Mouse (Mus musculus) intestine, postnatal 0 days (tissue): ENCODE results near the gene Inava. TPM values are rescaled to one million over a fixed set of nuclear protein-coding genes. Genes with fewer than 3 reads are reported as not detected.

ENCODE experiments used
- ATAC-seq: fragments of 200-750 bp; cut with Nextera tagmentation; 2 replicates; pipeline ENCODE4 v1.8.0; 2017; ENCODE audit warnings: mild to moderate bottlenecking, moderate TSS enrichment, moderate library complexity
- H3K27ac ChIP-seq: fragments of 300-500 bp; sonication (generic); 2 replicates; pipeline ENCODE4 v1.5.1; 2014; ENCODE audit warnings: mild to moderate bottlenecking, low read depth, low read length, moderate library complexity
- H3K27me3 ChIP-seq: fragments of 300-500 bp; sonication (generic); replicated peaks from 2 replicates; pipeline ENCODE4 v1.6.1; 2014; ENCODE audit warnings: low read length, mixed read lengths; ENCODE audit not compliant: control insufficient read depth, insufficient read depth
- H3K36me3 ChIP-seq: fragments of 300-500 bp; sonication (generic); 2 replicates; pipeline ENCODE4 v1.6.1; 2014; ENCODE audit warnings: mild to moderate bottlenecking, moderate library complexity; ENCODE audit not compliant: control insufficient read depth, insufficient read depth
- H3K4me1 ChIP-seq: fragments of 300-500 bp; sonication (generic); replicated peaks from 2 replicates; pipeline ENCODE4 v1.6.1; 2014; ENCODE audit warnings: antibody characterized with exemption, low read length, mixed read lengths; ENCODE audit not compliant: control insufficient read depth, insufficient read depth
- H3K4me2 ChIP-seq: fragments of 300-500 bp; sonication (generic); replicated peaks from 2 replicates; pipeline ENCODE4 v1.6.1; 2014; ENCODE audit warnings: low read depth, mild to moderate bottlenecking, moderate library complexity
- H3K4me3 ChIP-seq: fragments of 300-500 bp; sonication (generic); 2 replicates; pipeline ENCODE4 v1.5.1; 2014; ENCODE audit warnings: low read depth, low read length
- H3K9ac ChIP-seq: fragments of 300-500 bp; sonication (generic); 2 replicates; pipeline ENCODE4 v1.6.1; 2014; ENCODE audit warnings: mild to moderate bottlenecking, low read depth, low read length
- H3K9me3 ChIP-seq: fragments of 300-500 bp; sonication (generic); 2 replicates; pipeline ENCODE4 v1.6.1; 2016; ENCODE audit warnings: mixed run types; ENCODE audit not compliant: control insufficient read depth
- CTCF ChIP-seq: sonication (generic); IDR thresholded peaks from 2 replicates; pipeline ENCODE4 v1.5.1; 2016; ENCODE audit warnings: low read depth, mild to moderate bottlenecking, control low read depth, antibody characterized with exemption, moderate library complexity
- WGBS: fragments of 180-500 bp; shearing (Covaris S2); extraction: QIAGEN DNeasy Blood & Tissue Kit; methylation state at CpG from one replicate; pipeline ENCODE4 v1.1.7; 2014; 5-methylcytosine and 5-hydroxymethylcytosine counted together
- polyA plus RNA-seq: library from polyadenylated mRNA; unstranded; fragments of >200 nt; fragmentation: Nextera tagmentation; extraction: Ambion mirVana; gene quantifications from 2 replicates; pipeline ENCODE4 v1.2.1, GENCODE M21; 2015

Gene Inava
- polyA plus RNA-seq, 1 experiment from 2014 or later: 18.3 TPM

DNA sequence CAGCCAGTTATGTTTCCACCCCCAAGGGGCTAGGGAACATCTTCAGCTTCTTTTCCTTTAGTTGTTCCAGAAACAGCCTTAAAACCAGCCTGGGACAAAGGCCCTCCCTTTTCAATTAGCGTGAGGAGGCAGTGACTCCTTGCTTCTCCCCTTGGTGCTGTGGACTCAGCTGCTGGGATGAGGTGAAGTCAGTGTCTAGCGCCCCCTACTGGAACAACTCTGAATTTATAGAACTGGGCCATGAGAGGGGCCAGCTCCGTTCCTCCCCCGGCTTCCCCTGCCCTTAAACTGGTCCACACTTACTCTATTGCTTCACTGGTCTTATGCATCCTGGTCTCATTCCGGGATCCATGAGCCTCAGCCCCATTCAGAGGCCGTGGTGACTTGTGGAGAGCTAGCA, 58.9 kb downstream of the Inava start:
- 0 out of 2 replicates have a peak overlapping the region, but pooled peaks have one; percentile 57 for H3K27ac ChIP-seq
- 29% methylated on average over 6 of the region's 6 CpGs for WGBS
- ATAC-seq: no peak
- peaks cover 38% of the 10 kb centered on the region for H3K36me3 ChIP-seq
- H3K4me3 ChIP-seq: no peak overlapping the region
- H3K27me3 ChIP-seq: no peaks in the 10 kb centered on the region
- no peak overlapping the region for H3K9ac ChIP-seq
- H3K4me1 ChIP-seq: peaks cover 19% of the 10 kb centered on the region; the same call in 1 of the 2 replicates
- no peaks in the 10 kb centered on the region for H3K9me3 ChIP-seq
- H3K4me2 ChIP-seq: no peak overlapping the region
- TF ChIP-seq CTCF: peak; percentile 85

GRCm38 (mm10) chr1:136174101-136174606, 59.9 kb downstream of the Inava start:
- H3K4me1 ChIP-seq: peaks cover 19% of the 10 kb centered on the region; the same call in 1 of the 2 replicates
- WGBS: 14% methylated on average over 13 of the region's 13 CpGs
- H3K27me3 ChIP-seq: no peaks in the 10 kb centered on the region
- peak overlapping the region; percentile 18 for H3K4me2 ChIP-seq
- no peak for TF ChIP-seq CTCF
- no peaks in the 10 kb centered on the region for H3K9me3 ChIP-seq
- peaks cover 42% of the 10 kb centered on the region for H3K36me3 ChIP-seq
- H3K4me3 ChIP-seq: no peak overlapping the region
- peak; percentile 74 for ATAC-seq
- H3K27ac ChIP-seq: peak overlapping the region; percentile 57
- no peak overlapping the region for H3K9ac ChIP-seq

- Histone ChIP-seq H3K36me3 (peaks cover 56% of the 10 kb centered on the region), H3K9me3 (no peaks in the 10 kb centered on the region), H3K4me3 (no peak overlapping the region), H3K9ac (no peak overlapping the region), H3K4me1 (peaks cover 19% of the 10 kb centered on the region; the same call in 1 of the 2 replicates), H3K27me3 (no peaks in the 10 kb centered on the region), H3K4me2 (no peak overlapping the region), H3K27ac (peak overlapping the region; percentile 66)
- WGBS: 49% methylated on average over 12 of the region's 12 CpGs
- ATAC-seq: peak; percentile 61
- TF ChIP-seq CTCF: no peak
Measured at GRCm38 (mm10) chr1:136172696-136173095, 61.4 kb downstream of the Inava start.

DNA sequence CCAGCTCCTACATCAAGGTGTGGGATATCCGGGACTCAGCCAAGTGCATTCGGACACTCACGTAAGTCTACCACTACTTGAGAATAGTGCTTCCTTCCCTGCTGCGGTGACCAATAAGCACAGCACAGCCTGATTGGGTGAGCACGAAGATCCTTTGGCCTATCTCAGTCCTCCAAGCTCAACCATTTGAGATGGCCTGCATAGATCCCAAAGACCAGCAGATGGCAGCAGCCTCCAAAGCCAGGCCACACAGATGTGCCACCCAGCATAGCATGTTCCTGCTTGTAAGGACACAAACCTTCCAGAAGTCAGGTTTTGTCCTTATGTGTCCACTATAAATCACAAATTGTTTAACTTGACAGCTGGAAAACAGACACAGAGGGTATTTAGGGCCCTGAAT, 64.0 kb downstream of the Inava start:
- Histone ChIP-seq H3K27me3 (no peaks in the 10 kb centered on the region), H3K4me3 (no peak overlapping the region), H3K9me3 (no peaks in the 10 kb centered on the region), H3K27ac (no peak overlapping the region), H3K4me2 (no peak overlapping the region), H3K4me1 (peaks cover 19% of the 10 kb centered on the region; the same call in 1 of the 2 replicates), H3K9ac (no peak overlapping the region), H3K36me3 (peaks cover 62% of the 10 kb centered on the region)
- ATAC-seq: peak; percentile 52
- TF ChIP-seq CTCF: peak; percentile 98
- 7% methylated on average over 5 of the region's 5 CpGs for WGBS

GRCm38 (mm10) chr1:136167657-136168056, 66.4 kb downstream of the Inava start:
- peaks cover 79% of the 10 kb centered on the region for H3K36me3 ChIP-seq
- H3K27ac ChIP-seq: no peak overlapping the region
- H3K9me3 ChIP-seq: no peaks in the 10 kb centered on the region
- H3K4me3 ChIP-seq: no peak overlapping the region
- TF ChIP-seq CTCF: peak; percentile 65
- 73% methylated on average over 8 of the region's 8 CpGs for WGBS
- H3K4me2 ChIP-seq: no peak overlapping the region
- ATAC-seq: no peak
- H3K9ac ChIP-seq: no peak overlapping the region
- peaks cover 4% of the 10 kb centered on the region; the same call in 1 of the 2 replicates for H3K4me1 ChIP-seq
- H3K27me3 ChIP-seq: no peaks in the 10 kb centered on the region

GRCm38 (mm10) chr1:136165436-136165835, 68.6 kb downstream of the Inava start:
- Histone ChIP-seq H3K9me3 (no peaks in the 10 kb centered on the region), H3K36me3 (peaks cover 84% of the 10 kb centered on the region), H3K27me3 (no peaks in the 10 kb centered on the region), H3K27ac (no peak overlapping the region), H3K4me1 (no peaks in the 10 kb centered on the region), H3K4me3 (no peak overlapping the region), H3K4me2 (no peak overlapping the region), H3K9ac (no peak overlapping the region)
- 68% methylated on average over 2 of the region's 2 CpGs for WGBS
- no peak for ATAC-seq
- TF ChIP-seq CTCF: no peak

Other genes starting within 250 kb of the Inava start
- gene Igfn1, start 227.9 kb downstream of the Inava start, polyA plus RNA-seq: 0.03 and 0.09 TPM in 2 replicates
- 212 and 237 TPM in 2 replicates for gene Tmem9, start 226.1 kb downstream of the Inava start, polyA plus RNA-seq
- gene Ascl5, start 183.5 kb downstream of the Inava start, polyA plus RNA-seq: not detected in 2 replicates
- 0.08 and 0.22 TPM in 2 replicates for gene Cacna1s, start 181.5 kb downstream of the Inava start, polyA plus RNA-seq
- gene Kif21b, start 102.9 kb downstream of the Inava start, polyA plus RNA-seq: 5.5 and 6.4 TPM in 2 replicates
- gene Mroh3, start 21.4 kb downstream of the Inava start, polyA plus RNA-seq: 0.04 and 0.25 TPM in 2 replicates
- not detected in 2 replicates for gene Gpr25, start 26.6 kb upstream of the Inava start, polyA plus RNA-seq
- 3.3 and 3.6 TPM in 2 replicates for gene Camsap2, start 111.8 kb upstream of the Inava start, polyA plus RNA-seq
- gene Ddx59, start 181.0 kb upstream of the Inava start, polyA plus RNA-seq: 6.0 and 6.8 TPM in 2 replicates
- 0.50 and 0.58 TPM in 2 replicates for gene Kif14, start 232.1 kb upstream of the Inava start, polyA plus RNA-seq